Mouse (Mus musculus) CH12.LX (cell line): ENCODE data around the gene Zfp688. TPM values are rescaled to one million over a fixed set of nuclear protein-coding genes. Genes with fewer than 3 reads are reported as not detected.
"Not testable (repeated sequence)": the region's sequence is repeated elsewhere in the genome, so short reads cannot be mapped to it uniquely, and the experiment has no call there.

Experiments used
- DNase-seq: peaks from one replicate; pipeline ENCODE4 v3.0.0-alpha.2; 2013; ENCODE audit errors: extremely low read depth
- H3K27ac ChIP-seq: 2 replicates; pipeline ENCODE4 v1.5.1; 2012; ENCODE audit warnings: low read depth, mild to moderate bottlenecking, control low read depth, moderate library complexity; ENCODE audit not compliant: insufficient read depth
- H3K27me3 ChIP-seq: replicated peaks from 2 replicates; pipeline ENCODE3; 2012; ENCODE audit warnings: inconsistent platforms
- H3K36me3 ChIP-seq, 2 experiments: replicated peaks in 1 of 2; 2 replicates each; pipeline versions ENCODE3 to v1.6.1; 2012; ENCODE audit warnings: inconsistent platforms in 1 of 2, low read length in 1 of 2, mild to moderate bottlenecking in 1 of 2, mixed read lengths in 1 of 2, moderate library complexity in 1 of 2; ENCODE audit not compliant: control insufficient read depth in 1 of 2, insufficient read depth in 1 of 2
- H3K4me1 ChIP-seq, 2 experiments: 2 replicates each; pipeline ENCODE4 v1.6.1; 2012; ENCODE audit warnings: inconsistent platforms in 1 of 2, moderate library complexity in 1 of 2; ENCODE audit not compliant: insufficient read depth in 2 of 2, control insufficient read depth in 1 of 2
- H3K4me2 ChIP-seq: 2 replicates; pipeline ENCODE4 v1.6.1; 2012; ENCODE audit warnings: low read depth, mild to moderate bottlenecking, control low read depth; ENCODE audit not compliant: poor library complexity, insufficient read depth, severe bottlenecking
- H3K4me3 ChIP-seq, 3 experiments: fragments of 150-350 bp in 1 of 3; sonication (generic) in 1 of 3; replicated peaks in 1 of 3; 2 replicates each; pipeline versions ENCODE3 to v1.5.1; 2011 to 2012; ENCODE audit warnings: low read depth in 2 of 3, low read length in 2 of 3, mild to moderate bottlenecking in 2 of 3, moderate library complexity in 2 of 3, control low read depth in 1 of 3, improper control_type of control experiment in 1 of 3, inconsistent platforms in 1 of 3, mixed read lengths in 1 of 3; ENCODE audit not compliant: poor library complexity in 1 of 3
- H3K79me2 ChIP-seq: replicated peaks from 2 replicates; pipeline ENCODE4 v1.6.1; 2012; ENCODE audit warnings: mild to moderate bottlenecking, moderate library complexity; ENCODE audit not compliant: control insufficient read depth, poor library complexity, insufficient read depth, severe bottlenecking; ENCODE audit errors: extremely low read depth
- H3K9ac ChIP-seq: 2 replicates; pipeline ENCODE4 v1.6.1; 2012; ENCODE audit warnings: low read depth, mild to moderate bottlenecking, control low read depth, moderate library complexity; ENCODE audit not compliant: insufficient read depth
- H3K9me3 ChIP-seq: replicated peaks from 2 replicates; pipeline ENCODE3; 2012; ENCODE audit warnings: low read length, inconsistent platforms, mixed read lengths
- BHLHE40 ChIP-seq: IDR thresholded peaks from 2 replicates; pipeline ENCODE4 v1.6.1; 2011; ENCODE audit warnings: mild to moderate bottlenecking, low read depth, low read length, improper control_type of control experiment
- CTCF ChIP-seq, 2 experiments: IDR thresholded peaks in 1 of 2; conservative IDR thresholded peaks in 1 of 2; 2 replicates each; pipeline ENCODE4 v1.5.1; 2011 to 2012; ENCODE audit warnings: low read depth in 2 of 2, low read length in 2 of 2, improper control_type of control experiment in 1 of 2, inconsistent platforms in 1 of 2, mild to moderate bottlenecking in 1 of 2, moderate library complexity in 1 of 2
- ELF1 ChIP-seq: IDR thresholded peaks from 2 replicates; pipeline ENCODE4 v1.6.1; 2014; ENCODE audit warnings: low read depth, mild to moderate bottlenecking, inconsistent platforms, low read length, improper control_type of control experiment
- ETS1 ChIP-seq: conservative IDR thresholded peaks from 2 replicates; pipeline ENCODE4 v1.6.1; 2012; ENCODE audit warnings: low read depth, mild to moderate bottlenecking, inconsistent platforms, low read length, improper control_type of control experiment, moderate library complexity
- HCFC1 ChIP-seq: IDR thresholded peaks from 2 replicates; pipeline ENCODE4 v1.6.1; 2012; ENCODE audit warnings: low read depth, mild to moderate bottlenecking, inconsistent platforms, low read length, improper control_type of control experiment
- IRF4 ChIP-seq: IDR thresholded peaks from 2 replicates; pipeline ENCODE4 v1.6.1; 2014; ENCODE audit warnings: low read depth, mild to moderate bottlenecking, inconsistent platforms, low read length, improper control_type of control experiment
- JUN ChIP-seq: IDR thresholded peaks from 2 replicates; pipeline ENCODE4 v1.6.1; 2011; ENCODE audit warnings: low read depth, mild to moderate bottlenecking, low read length, improper control_type of control experiment, moderate library complexity; ENCODE audit not compliant: insufficient read depth
- KAT2A ChIP-seq: IDR thresholded peaks from 2 replicates; pipeline ENCODE4 v1.6.1; 2012; ENCODE audit warnings: low read length, improper control_type of control experiment, inconsistent platforms; ENCODE audit not compliant: insufficient replicate concordance
- MAX ChIP-seq: IDR thresholded peaks from 2 replicates; pipeline ENCODE4 v1.6.1; 2011; ENCODE audit warnings: low read length, improper control_type of control experiment
- MEF2A ChIP-seq: IDR thresholded peaks from 2 replicates; pipeline ENCODE4 v1.6.1; 2014; ENCODE audit warnings: low read depth, mild to moderate bottlenecking, inconsistent platforms, low read length, improper control_type of control experiment, borderline replicate concordance
- MXI1 ChIP-seq: IDR thresholded peaks from 2 replicates; pipeline ENCODE4 v1.6.1; 2011; ENCODE audit warnings: mild to moderate bottlenecking, low read depth, low read length, improper control_type of control experiment
- MYC ChIP-seq: IDR thresholded peaks from 2 replicates; pipeline ENCODE4 v1.6.1; 2011; ENCODE audit warnings: low read depth, mild to moderate bottlenecking, improper control_type of control experiment, low read length
- NELFE ChIP-seq: IDR thresholded peaks from 2 replicates; pipeline ENCODE4 v1.6.1; 2011; ENCODE audit warnings: low read depth, low read length, improper control_type of control experiment
- NRF1 ChIP-seq: IDR thresholded peaks from 2 replicates; pipeline ENCODE4 v1.6.1; 2014; ENCODE audit warnings: low read depth, mild to moderate bottlenecking, inconsistent platforms, low read length, improper control_type of control experiment, moderate library complexity
- POLR2A ChIP-seq: IDR thresholded peaks from 2 replicates; pipeline ENCODE4 v1.6.1; 2011; ENCODE audit warnings: low read depth, mild to moderate bottlenecking, improper control_type of control experiment, low read length
- POLR2AphosphoS2 ChIP-seq: IDR thresholded peaks from 2 replicates; pipeline ENCODE4 v1.6.1; 2011; ENCODE audit warnings: low read depth, low read length, improper control_type of control experiment
- RCOR1 ChIP-seq: conservative IDR thresholded peaks from 2 replicates; pipeline ENCODE4 v1.6.1; 2012; ENCODE audit warnings: low read depth, mild to moderate bottlenecking, inconsistent platforms, low read length, improper control_type of control experiment
- SIN3A ChIP-seq: IDR thresholded peaks from 2 replicates; pipeline ENCODE4 v1.6.1; 2012; ENCODE audit warnings: low read length, improper control_type of control experiment, inconsistent platforms
- TBP ChIP-seq: conservative IDR thresholded peaks from 2 replicates; pipeline ENCODE4 v1.6.1; 2011; ENCODE audit warnings: low read depth, low read length, improper control_type of control experiment
- TCF12 ChIP-seq: IDR thresholded peaks from 2 replicates; pipeline ENCODE4 v1.6.1; 2014; ENCODE audit warnings: low read depth, mild to moderate bottlenecking, inconsistent platforms, low read length, improper control_type of control experiment
- USF1 ChIP-seq: IDR thresholded peaks from 2 replicates; pipeline ENCODE4 v1.6.1; 2014; ENCODE audit warnings: low read depth, mild to moderate bottlenecking, inconsistent platforms, low read length, improper control_type of control experiment
- USF2 ChIP-seq: conservative IDR thresholded peaks from 2 replicates; pipeline ENCODE4 v1.6.1; 2011; ENCODE audit warnings: low read depth, low read length, improper control_type of control experiment
- ZMIZ1 ChIP-seq: IDR thresholded peaks from 2 replicates; pipeline ENCODE4 v1.6.1; 2012; ENCODE audit warnings: low read depth, mild to moderate bottlenecking, inconsistent platforms, low read length, improper control_type of control experiment
- dilution Hi-C: fragments of 300-500 bp; cut with MboI; formaldehyde crosslinking; loops from 2 replicates; pipeline ENCODE4 v1.14.3; 2020; ENCODE audit warnings: low sequenced_read_pairs; ENCODE audit not compliant: extremely low pct_unique_long_range_greater_than_20kb, extremely low pct_ligation_motif_present
- in situ Hi-C: fragments of 300-500 bp; cut with MboI; formaldehyde crosslinking; loops from 3 replicates; pipeline ENCODE4 v1.14.3; 2019; ENCODE audit warnings: low sequenced_read_pairs, low pct_ligation_motif_present, low pct_unique_long_range_greater_than_20kb, mixed read lengths
- polyA plus RNA-seq: library from polyadenylated mRNA; unstranded; fragments of >175 nt; gene quantifications from 2 replicates; pipeline ENCODE4 v1.2.1, GENCODE M21; 2012; ENCODE audit warnings: low read depth; ENCODE audit not compliant: insufficient read length
- total RNA-seq, 2 experiments: library from RNA; depleted of rRNA; stranded (reverse); fragments of 300-350 nt in 1 of 2; fragments of >200 nt in 1 of 2; gene quantifications; 2 replicates each; pipeline ENCODE4 v1.2.3; 2012 to 2014

The Zfp688 gene
- total and polyA plus RNA-seq, 3 experiments, result 12.4 to 21.3 (median 18.7) TPM

GRCm38 (mm10) chr7:127375271-127376245, 46.3 kb downstream of the Zfp688 start, which contains the start of gene Zfp747:
Gene Zfp747 (minus strand): TSS chr7:127376050.
- peak within 1 kb of the TSS; percentile 53 for H3K9ac ChIP-seq
- DNase-seq, result peak; percentile 97
- H3K4me3 ChIP-seq, result peak within 1 kb of the TSS; percentile 65 to 80 (median 71)
- in situ Hi-C loops, dilution Hi-C loops, H3K27ac ChIP-seq, H3K27me3 ChIP-seq, H3K9me3 ChIP-seq, H3K36me3 ChIP-seq, H3K79me2 ChIP-seq, H3K4me1 ChIP-seq: not testable (repeated sequence)
- TF ChIP-seq RCOR1, result 0 out of 2 replicates have a peak, but pooled peaks have one; percentile 29
- TF ChIP-seq ELF1, result peak; percentile 80
- TF ChIP-seq MXI1, result peak; percentile 90
- peak; percentile 99 for TF ChIP-seq USF2
- TF ChIP-seq POLR2AphosphoS2, result peak; percentile 79; the same call in 1 of the 2 replicates
- TF ChIP-seq TBP, result peak; percentile 91
- TF ChIP-seq MAX, result peak; percentile 91
- peak; percentile 89 for TF ChIP-seq POLR2A
- TF ChIP-seq CTCF (conservative IDR thresholded peaks at IDR 0.05 in 1 of 2, IDR thresholded peaks at IDR 0.05 in 1 of 2; ENCODE audit: low read depth in 2 of 2, low read length in 2 of 2), result peak in 1 of 2 experiments; percentile 64; a peak in 2 of 4 replicates
- TF ChIP-seq ZMIZ1, result peak; percentile 87
- TF ChIP-seq NRF1, result peak; percentile 68
- 0 out of 2 replicates have a peak, but pooled peaks have one; percentile 57 for TF ChIP-seq KAT2A
- TF ChIP-seq IRF4, result peak; percentile 31; the same call in 1 of the 2 replicates
- TF ChIP-seq USF1, result peak; percentile 96
- peak; percentile 79 for TF ChIP-seq TCF12
- peak; percentile 95 for TF ChIP-seq BHLHE40
- peak; percentile 88 for TF ChIP-seq HCFC1
- peak; percentile 30 for TF ChIP-seq JUN
- TF ChIP-seq MEF2A, result peak; percentile 51; the same call in 1 of the 2 replicates
- peak; percentile 91 for TF ChIP-seq SIN3A
- peak; percentile 83 for TF ChIP-seq MYC
- TF ChIP-seq NELFE, result peak; percentile 92
- TF ChIP-seq ETS1, result 0 out of 2 replicates have a peak, but pooled peaks have one; percentile 39
- peak within 1 kb of the TSS; percentile 67 for H3K4me2 ChIP-seq
